Mouse (Mus musculus) adrenal gland, postnatal 10 days (tissue): ENCODE data around the gene Capzb. TPM values are rescaled to one million over a fixed set of nuclear protein-coding genes. Genes with fewer than 3 reads are reported as not detected.

Experiments used
- DNase-seq: peaks from one replicate; pipeline ENCODE4 v3.0.0; 2021; ENCODE audit warnings: mixed read lengths
- microRNA-seq: library from miRNA; unstranded; fragments of <30 nt; microRNA quantifications from one replicate; pipeline ENCODE4 v1.2.0, GENCODE M21; 2021
- total RNA-seq, 2 experiments: library from RNA; stranded (reverse); gene quantifications; 2 replicates each; pipeline ENCODE4 v1.2.3; 2021

Capzb gene
- total RNA-seq, 2 experiments from 2014 or later = 323 to 342 TPM

GRCm38 (mm10) chr4:139309651-139310050 lies 117.0 kb downstream of the Capzb start:
- DNase-seq = no peak

GRCm38 (mm10) chr4:139310171-139310898 lies 117.6 kb downstream of the Capzb start, which contains the start of the genes Pqlc2 and Akr7a5:
Pqlc2 (minus strand) TSS chr4:139310708.
Akr7a5 (plus strand) TSS chr4:139310744.
- DNase-seq = peak; percentile 99

GRCm38 (mm10) chr4:139310899-139311701 lies 118.4 kb downstream of the Capzb start:
- no peak for DNase-seq

- no peak for DNase-seq
Observed at GRCm38 (mm10) chr4:139311707-139312106, 119.0 kb downstream of the Capzb start.

GRCm38 (mm10) chr4:139312632-139313031 lies 119.9 kb downstream of the Capzb start:
- DNase-seq = no peak

- no peak for DNase-seq
Observed at GRCm38 (mm10) chr4:139318449-139318848, 125.8 kb downstream of the Capzb start.

GRCm38 (mm10) chr4:139319740-139320139 lies 127.0 kb downstream of the Capzb start:
- DNase-seq = no peak

- peak; percentile 84 for DNase-seq
Observed at GRCm38 (mm10) chr4:139330605-139331004, 137.9 kb downstream of the Capzb start.

GRCm38 (mm10) chr4:139334631-139335295 lies 142.1 kb downstream of the Capzb start:
- no peak for DNase-seq

- no peak for DNase-seq
Observed at GRCm38 (mm10) chr4:139335507-139335906, 142.8 kb downstream of the Capzb start.

- peak; percentile 89 for DNase-seq
Observed at GRCm38 (mm10) chr4:139336822-139337483, 144.3 kb downstream of the Capzb start.

GRCm38 (mm10) chr4:139338145-139338544 lies 145.4 kb downstream of the Capzb start:
- no peak for DNase-seq

GRCm38 (mm10) chr4:139340835-139341234 lies 148.1 kb downstream of the Capzb start:
- DNase-seq = no peak

Small RNA genes within 50 kb of the gene (microRNA-seq; reads per million reads assigned to microRNA genes)
- gene Gm24245 (not detected), gene Gm25732 (1.4 reads per million)

Other genes with a start within 250 kb of the Capzb start
- gene Rnf186, start 225.8 kb upstream of the Capzb start, total RNA-seq = not detected
- gene Tmco4, start 220.0 kb upstream of the Capzb start, total RNA-seq = 10 to 100 TPM; 14.7 to 15.0 TPM
- under 1 TPM in 1 of 2 experiments, not detected in 1; 0.45 TPM for gene Htr6, start 117.3 kb upstream of the Capzb start, total RNA-seq
- gene Nbl1, start 99.9 kb upstream of the Capzb start, total RNA-seq = 10 to 100 TPM; 39.7 to 40.9 TPM
- gene Minos1, start 61.8 kb upstream of the Capzb start, total RNA-seq = 100 to 1,000 TPM; 572 to 632 TPM
- 1 to 10 TPM; 8.0 to 8.7 TPM for gene Pqlc2, start 117.8 kb downstream of the Capzb start, total RNA-seq
- 10 to 100 TPM; 65.6 to 67.0 TPM for gene Akr7a5, start 117.8 kb downstream of the Capzb start, total RNA-seq
- gene Mrto4, start 159.7 kb downstream of the Capzb start, total RNA-seq = 10 to 100 TPM; 55.0 to 56.4 TPM
- gene Emc1, start 159.7 kb downstream of the Capzb start, total RNA-seq = 10 to 100 TPM; 37.2 to 47.6 TPM
- gene Ubr4, start 159.7 kb downstream of the Capzb start, total RNA-seq = 100 to 1,000 TPM; 104 to 136 TPM